Mouse (Mus musculus) bone marrow macrophage, adult 2 months (primary cell): Measurements from ENCODE around the gene Esm1. TPM values are rescaled to one million over a fixed set of nuclear protein-coding genes. Genes with fewer than 3 reads are reported as not detected.

ENCODE experiments used
- H3K27ac ChIP-seq: 2 replicates; pipeline ENCODE4 v1.5.1; 2012; ENCODE audit warnings: low read depth, low read length; ENCODE audit not compliant: insufficient read depth
- H3K4me1 ChIP-seq: 2 replicates; pipeline ENCODE4 v1.6.1; 2012; ENCODE audit warnings: low read length; ENCODE audit not compliant: control insufficient read depth, insufficient read depth
- H3K4me3 ChIP-seq: 2 replicates; pipeline ENCODE4 v1.5.1; 2012; ENCODE audit warnings: mild to moderate bottlenecking, low read length, moderate library complexity; ENCODE audit not compliant: insufficient read depth
- CTCF ChIP-seq: IDR thresholded peaks from 2 replicates; pipeline ENCODE4 v1.5.1; 2012; ENCODE audit warnings: low read depth, mild to moderate bottlenecking, low read length, moderate library complexity
- POLR2A ChIP-seq: IDR thresholded peaks from 2 replicates; pipeline ENCODE4 v1.6.1; 2012; ENCODE audit warnings: mild to moderate bottlenecking, low read depth, low read length, borderline replicate concordance
- polyA plus RNA-seq: library from polyadenylated mRNA; stranded (reverse); fragments of >200 nt; gene quantifications from 2 replicates; pipeline ENCODE4 v1.2.4, GENCODE M21; 2012; ENCODE audit not compliant: missing spikeins, insufficient read depth, insufficient read length

Esm1 gene
- polyA plus RNA-seq, 1 experiment: not detected

DNA sequence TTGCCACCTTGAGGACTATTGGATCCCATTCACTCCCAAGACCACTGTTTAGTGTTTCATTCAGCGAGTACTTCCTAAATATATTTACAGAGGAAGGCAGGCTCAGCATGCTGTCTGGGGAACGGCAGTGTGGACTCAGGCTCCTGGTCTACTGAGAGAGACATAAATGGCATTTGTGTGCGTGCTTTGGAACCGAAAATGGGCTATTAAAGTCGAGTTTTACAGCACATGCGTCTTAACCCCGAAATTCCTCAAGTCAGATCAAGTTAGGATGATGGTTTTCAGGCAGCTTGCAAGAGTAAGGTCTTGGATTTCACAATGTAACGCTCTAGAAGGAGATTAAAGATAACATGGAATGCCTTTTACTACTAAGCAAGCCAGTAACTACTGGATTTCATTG lies 8.7 kb upstream of the Esm1 start:
- Histone ChIP-seq H3K4me3 (no peak overlapping the region), H3K4me1 (no peaks in the 10 kb centered on the region), H3K27ac (no peak overlapping the region)
- TF ChIP-seq CTCF (no peak), POLR2A (no peak)

DNA sequence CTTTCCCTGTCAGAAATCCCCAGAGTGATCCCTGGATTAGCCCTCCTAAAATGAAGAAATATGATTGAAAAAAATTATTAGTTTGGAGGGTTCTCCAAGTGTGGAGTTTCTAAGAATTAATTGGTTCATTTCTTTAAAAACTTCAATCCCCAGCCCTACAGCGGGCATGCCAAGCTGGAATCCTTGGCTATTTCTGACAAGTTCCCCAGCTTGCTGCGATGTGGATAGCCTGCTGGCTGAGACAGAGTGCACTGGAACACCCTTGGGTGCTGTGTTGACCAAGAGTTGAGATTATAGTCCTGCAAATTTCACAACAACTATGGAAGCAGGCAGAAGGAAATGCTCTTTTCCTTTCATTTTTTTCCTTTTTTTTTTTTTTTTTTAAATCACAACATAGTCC lies 7.8 kb upstream of the Esm1 start:
- TF ChIP-seq POLR2A: no peak
- no peak for TF ChIP-seq CTCF
- H3K4me1 ChIP-seq: no peaks in the 10 kb centered on the region

DNA sequence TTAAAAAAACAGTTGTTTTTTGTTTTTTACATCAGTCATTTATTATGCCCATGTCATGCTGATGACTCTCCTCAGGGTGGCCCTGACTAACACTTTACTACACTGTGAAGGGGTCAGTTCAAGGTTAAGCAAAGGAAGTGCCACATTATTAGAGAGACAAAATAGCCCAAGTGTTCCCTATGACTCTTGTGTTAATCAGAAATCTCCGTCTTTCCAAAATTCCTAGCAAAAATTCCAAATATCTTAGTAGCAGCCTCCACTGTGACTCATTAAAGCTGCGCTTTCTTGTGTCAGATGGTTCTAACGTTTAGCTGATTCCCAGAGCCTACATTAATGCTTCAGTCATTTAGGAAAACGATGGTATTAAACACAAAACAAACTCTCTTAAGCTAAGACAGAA lies 7.3 kb upstream of the Esm1 start:
- Histone ChIP-seq H3K4me1 (no peaks in the 10 kb centered on the region), H3K27ac (no peak overlapping the region), H3K4me3 (no peak overlapping the region)
- TF ChIP-seq POLR2A (no peak), CTCF (no peak)

More for the DNA sequence above, 7.8 kb upstream of the Esm1 start:
- Histone ChIP-seq H3K27ac (no peak overlapping the region), H3K4me3 (no peak overlapping the region)

DNA sequence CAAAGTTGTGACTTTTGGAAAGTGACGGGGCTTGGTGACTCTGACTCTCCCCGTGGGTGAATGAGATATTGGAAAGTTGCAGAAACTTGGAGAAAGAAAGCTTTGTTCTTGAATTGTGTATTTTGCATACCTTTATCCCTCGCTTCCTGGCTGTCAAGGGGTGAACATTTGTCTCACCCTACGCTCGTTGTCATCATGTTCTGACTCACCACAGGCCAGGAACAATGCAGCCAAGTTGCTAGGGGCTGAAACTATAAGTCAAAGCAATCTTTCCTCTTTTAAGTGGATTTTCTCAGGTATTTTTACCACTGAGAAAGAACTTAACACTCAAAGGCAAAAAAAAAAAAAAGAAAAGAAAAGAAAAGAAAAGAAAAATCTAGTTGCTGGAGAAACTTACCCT lies 6.3 kb upstream of the Esm1 start:
- no peak for TF ChIP-seq CTCF
- TF ChIP-seq POLR2A: no peak
- Histone ChIP-seq H3K4me3 (no peak overlapping the region), H3K27ac (no peak overlapping the region), H3K4me1 (no peaks in the 10 kb centered on the region)

DNA sequence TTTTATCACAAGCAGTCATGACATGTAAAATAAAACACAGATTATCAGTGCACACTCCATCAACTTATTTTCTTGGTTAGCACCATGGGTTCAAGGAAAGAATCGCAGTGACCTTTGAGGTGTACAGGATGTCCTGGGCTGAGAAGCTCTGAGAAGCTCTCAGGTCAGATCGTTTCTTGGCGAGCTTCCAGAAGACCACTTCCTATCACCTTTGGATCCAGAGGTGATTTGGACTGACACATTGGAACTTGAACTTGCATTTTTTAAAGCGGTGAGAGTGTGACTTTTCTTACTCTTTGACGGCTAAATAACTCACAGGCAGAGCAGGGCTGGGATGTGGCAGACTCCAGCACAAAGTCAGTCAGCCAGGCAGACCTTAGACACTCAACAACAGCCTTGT lies 4.1 kb upstream of the Esm1 start:
- Histone ChIP-seq H3K4me1 (no peaks in the 10 kb centered on the region), H3K27ac (no peak overlapping the region), H3K4me3 (no peak overlapping the region)
- TF ChIP-seq CTCF (no peak), POLR2A (no peak)

DNA sequence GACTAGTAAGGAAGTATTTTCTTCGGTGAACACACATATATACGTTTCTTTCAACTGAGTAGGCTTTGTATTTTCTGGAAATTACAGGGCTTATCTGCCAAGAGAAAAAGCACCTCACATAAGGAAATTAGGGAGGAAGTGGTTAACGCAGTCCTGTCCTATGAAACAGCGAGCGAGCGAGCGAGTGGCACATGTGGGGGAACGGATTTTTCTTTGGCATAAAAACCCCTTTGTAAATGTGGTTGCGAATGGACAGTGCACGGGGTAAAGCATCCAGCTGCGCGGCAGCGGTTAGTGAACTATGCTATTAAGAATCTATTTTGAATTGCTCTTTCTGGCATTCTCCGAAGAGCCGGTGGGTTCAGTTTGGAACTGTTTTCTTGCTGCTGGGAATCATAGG lies 1.9 kb downstream of the Esm1 start:
- TF ChIP-seq CTCF (no peak), POLR2A (no peak)
- no peaks in the 10 kb centered on the region for H3K4me1 ChIP-seq
- H3K27ac ChIP-seq: no peak overlapping the region
- no peak overlapping the region for H3K4me3 ChIP-seq

DNA sequence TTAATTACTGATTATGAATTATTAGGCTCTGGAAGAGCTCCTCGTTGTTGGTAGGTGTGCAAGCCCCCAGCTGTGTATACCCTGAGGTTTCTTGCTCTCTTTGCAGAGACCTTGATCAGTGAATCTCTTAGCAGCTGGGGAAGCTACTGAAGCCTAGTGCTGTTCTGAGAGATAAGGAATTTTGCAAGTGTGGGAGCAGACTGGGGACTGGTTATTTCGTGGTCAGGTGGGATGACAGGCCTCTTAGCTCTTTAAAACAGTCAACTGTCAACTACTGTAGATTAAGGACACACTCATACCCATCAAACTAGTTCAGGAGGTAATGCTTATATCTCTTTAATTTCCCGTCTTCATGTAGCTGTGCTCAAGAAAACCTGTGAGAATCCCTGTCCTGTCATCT lies 2.9 kb downstream of the Esm1 start:
- Histone ChIP-seq H3K4me1 (no peaks in the 10 kb centered on the region), H3K27ac (no peak overlapping the region)

DNA sequence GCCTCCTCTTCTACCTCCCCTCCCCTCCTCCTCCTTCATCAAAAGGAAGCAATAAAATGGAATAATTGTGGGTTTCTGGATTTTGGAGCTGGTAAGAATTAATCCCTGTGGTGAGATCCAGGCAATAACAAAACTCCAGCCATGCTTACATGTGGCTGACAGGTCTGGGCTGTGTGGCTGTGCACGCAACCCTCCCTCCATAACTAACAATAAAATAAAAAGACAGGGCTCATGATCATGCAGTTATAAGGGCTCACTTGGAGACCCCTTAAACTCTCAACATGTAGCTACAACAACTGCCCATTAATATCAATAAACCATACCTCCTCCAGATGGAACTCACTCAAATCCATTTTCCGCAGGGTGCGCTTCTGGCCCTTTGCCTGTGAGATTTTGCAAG lies 4.4 kb downstream of the Esm1 start:
- Histone ChIP-seq H3K4me3 (no peak overlapping the region), H3K27ac (no peak overlapping the region), H3K4me1 (no peaks in the 10 kb centered on the region)
- no peak for TF ChIP-seq CTCF
- no peak for TF ChIP-seq POLR2A

More for the DNA sequence above, 2.9 kb downstream of the Esm1 start:
- no peak overlapping the region for H3K4me3 ChIP-seq
- TF ChIP-seq POLR2A: no peak
- TF ChIP-seq CTCF: no peak

DNA sequence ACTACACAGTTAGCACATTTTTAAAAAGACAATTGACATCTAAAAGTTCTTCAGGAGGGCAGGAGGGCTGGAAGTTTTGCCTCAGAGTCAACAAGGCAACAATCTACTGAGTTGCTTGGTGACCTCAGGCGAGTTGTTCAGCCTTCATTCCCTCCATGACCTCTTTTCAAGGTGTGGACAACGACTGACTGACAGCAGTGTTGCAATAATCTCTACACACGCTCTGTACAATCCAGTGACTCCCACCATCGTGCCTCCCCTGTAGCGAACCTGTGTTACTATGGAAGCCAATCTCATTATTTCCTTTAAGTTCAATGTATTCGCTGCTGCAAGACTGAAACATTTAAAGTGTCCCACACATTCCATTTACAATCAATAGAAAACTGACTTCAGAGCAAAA lies 12.4 kb downstream of the Esm1 start:
- H3K4me3 ChIP-seq: no peak overlapping the region
- TF ChIP-seq POLR2A (no peak), CTCF (no peak)
- no peak overlapping the region for H3K27ac ChIP-seq
- H3K4me1 ChIP-seq: peaks cover 3% of the 10 kb centered on the region

DNA sequence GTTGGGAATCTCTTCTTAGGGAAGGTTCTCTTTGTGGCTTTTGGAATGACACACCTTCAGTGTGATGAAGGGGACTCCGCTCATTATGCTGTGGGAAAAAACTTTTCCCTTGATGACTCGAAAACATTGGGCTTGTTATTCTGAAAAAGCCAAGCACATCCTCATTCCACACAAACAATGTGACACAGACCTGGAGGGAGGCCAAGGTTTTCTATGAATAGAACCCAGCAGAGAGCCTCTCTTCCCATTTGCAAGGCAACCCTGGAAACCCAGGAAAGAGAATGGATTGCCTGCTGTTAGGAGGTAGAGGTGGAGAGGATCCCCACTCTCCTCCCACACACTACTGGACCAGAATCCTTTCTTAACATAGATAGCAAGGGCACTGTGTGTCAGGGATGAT lies 14.6 kb downstream of the Esm1 start:
- no peak overlapping the region for H3K27ac ChIP-seq
- H3K4me1 ChIP-seq: peaks cover 3% of the 10 kb centered on the region
- no peak for TF ChIP-seq POLR2A
- TF ChIP-seq CTCF: no peak
- no peak overlapping the region for H3K4me3 ChIP-seq

DNA sequence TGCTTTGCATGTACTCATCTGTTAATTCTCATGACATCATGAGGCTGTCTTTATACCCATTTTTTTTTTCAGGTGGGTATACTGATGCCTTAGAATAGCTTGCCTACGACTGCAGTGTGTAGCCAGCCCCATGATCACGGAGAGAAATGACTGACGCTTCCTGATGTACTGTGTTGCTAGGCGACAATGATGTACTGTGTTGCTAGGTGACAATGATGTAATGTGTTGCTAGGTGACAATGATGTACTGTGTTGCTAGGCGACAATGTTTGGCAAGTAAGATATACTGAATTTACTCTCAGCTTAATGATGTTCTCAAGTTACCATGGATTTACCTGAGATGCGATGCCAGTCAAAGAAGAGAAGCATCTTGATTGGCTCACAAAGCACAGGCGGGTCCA lies 16.4 kb downstream of the Esm1 start, which contains the start of gene Gzmk:
Gene Gzmk (minus strand): TSS at position 98 of the 400 bp plus-strand sequence.
- Histone ChIP-seq H3K27ac (no peak within 1 kb of the TSS), H3K4me3 (no peak within 1 kb of the TSS), H3K4me1 (peaks cover 3% of the 10 kb centered on the region)
- TF ChIP-seq CTCF (no peak), POLR2A (no peak)

DNA sequence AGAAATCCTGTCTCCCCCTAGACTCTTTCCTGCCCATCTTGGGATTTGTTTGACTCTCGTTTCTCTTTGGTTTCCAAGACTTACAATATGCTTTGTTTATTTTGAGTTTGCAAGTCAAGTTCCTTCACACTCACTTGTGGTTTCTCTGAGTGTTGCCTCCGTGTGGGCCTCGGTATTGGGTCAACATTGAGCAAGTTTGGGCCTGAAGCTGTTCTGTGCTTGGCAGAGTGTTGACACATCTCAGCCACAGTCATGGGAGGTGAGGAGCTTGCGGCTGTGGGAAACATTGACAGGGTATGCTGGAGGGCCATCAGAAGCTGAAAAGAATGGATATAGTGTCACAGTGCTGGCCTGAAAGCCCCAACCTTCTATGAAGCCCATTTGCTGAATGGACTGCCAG lies 17.6 kb downstream of the Esm1 start:
- no peak overlapping the region for H3K4me3 ChIP-seq
- TF ChIP-seq POLR2A: no peak
- TF ChIP-seq CTCF: no peak
- H3K27ac ChIP-seq: no peak overlapping the region
- peaks cover 3% of the 10 kb centered on the region for H3K4me1 ChIP-seq
